Mouse (Mus musculus) spleen, adult 2 months (tissue): ENCODE results near the gene Fmn2. TPM values are rescaled to one million over a fixed set of nuclear protein-coding genes. Genes with fewer than 3 reads are reported as not detected.

ENCODE experiments used
- DNase-seq, 2 experiments: peaks; one replicate each; pipeline versions ENCODE4 v3.0.0 to v3.0.0-alpha.2; 2012 to 2021; ENCODE audit warnings: low spot score in 2 of 2, low read depth in 1 of 2
- H3K27ac ChIP-seq: fragments of 200-500 bp; 2 replicates; pipeline ENCODE4 v1.5.1; 2012; ENCODE audit warnings: low read length, inconsistent platforms; ENCODE audit not compliant: insufficient read depth
- H3K27me3 ChIP-seq: fragments of 200-500 bp; 2 replicates; pipeline ENCODE4 v1.6.1; 2012; ENCODE audit warnings: mild to moderate bottlenecking, moderate library complexity, low read length, inconsistent platforms; ENCODE audit not compliant: control insufficient read depth, insufficient read depth
- H3K36me3 ChIP-seq: fragments of 200-500 bp; 2 replicates; pipeline ENCODE4 v1.6.1; 2012; ENCODE audit warnings: mild to moderate bottlenecking, low read length, inconsistent platforms; ENCODE audit not compliant: control insufficient read depth, insufficient read depth
- H3K4me1 ChIP-seq: fragments of 200-500 bp; 2 replicates; pipeline ENCODE4 v1.6.1; 2011; ENCODE audit warnings: inconsistent platforms; ENCODE audit not compliant: control insufficient read depth, insufficient read depth, insufficient read length
- H3K4me3 ChIP-seq: fragments of 200-500 bp; 2 replicates; pipeline ENCODE4 v1.5.1; 2011; ENCODE audit warnings: mild to moderate bottlenecking, inconsistent platforms; ENCODE audit not compliant: insufficient read depth, insufficient read length; ENCODE audit errors: extremely low read depth
- CTCF ChIP-seq: fragments of 200-500 bp; IDR thresholded peaks from 2 replicates; pipeline ENCODE4 v1.5.1; 2011; ENCODE audit warnings: mild to moderate bottlenecking, inconsistent platforms; ENCODE audit not compliant: insufficient read depth, insufficient read length, insufficient replicate concordance; ENCODE audit errors: extremely low read depth
- POLR2A ChIP-seq: fragments of 200-500 bp; IDR thresholded peaks from 2 replicates; pipeline ENCODE4 v1.6.1; 2011; ENCODE audit warnings: low read depth, low read length, inconsistent platforms
- WGBS: fragments of 180-500 bp; shearing (Covaris S2); methylation state at CpG from one replicate; pipeline ENCODE4 v1.1.7; 2018; 5-methylcytosine and 5-hydroxymethylcytosine counted together
- polyA plus RNA-seq: library from polyadenylated mRNA; depleted of rRNA; stranded (reverse); fragments of >200 nt; gene quantifications from 2 replicates; pipeline ENCODE4 v1.2.3, GENCODE M21; 2012

Gene Fmn2
- polyA plus RNA-seq, 1 experiment: 0.06 TPM

- H3K36me3 ChIP-seq: no peaks in the 10 kb centered on the region
- no peak for DNase-seq
- H3K27ac ChIP-seq: no peak overlapping the region
- no peaks in the 10 kb centered on the region for H3K4me1 ChIP-seq
- WGBS: 94% methylated on average over 12 of the region's 12 CpGs
- no peaks in the 10 kb centered on the region for H3K27me3 ChIP-seq
- no peak for TF ChIP-seq CTCF
- no peak for TF ChIP-seq POLR2A
- H3K4me3 ChIP-seq: no peak overlapping the region
Measured at GRCm38 (mm10) chr1:174719729-174720458, 218.3 kb downstream of the Fmn2 start.

GRCm38 (mm10) chr1:174728771-174729170, 227.1 kb downstream of the Fmn2 start:
- no peak overlapping the region for H3K27ac ChIP-seq
- 75% methylated on average over 3 of the region's 3 CpGs for whole genome bisulfite sequencing

GRCm38 (mm10) chr1:174732715-174733114, 231.1 kb downstream of the Fmn2 start:
- H3K27me3 ChIP-seq: no peaks in the 10 kb centered on the region
- no peak for DNase-seq
- no peaks in the 10 kb centered on the region for H3K4me1 ChIP-seq
- no peaks in the 10 kb centered on the region for H3K36me3 ChIP-seq
- no peak overlapping the region for H3K27ac ChIP-seq
- 83% methylated on average over 6 of the region's 6 CpGs for WGBS
- no peak for TF ChIP-seq CTCF
- no peak for TF ChIP-seq POLR2A
- no peak overlapping the region for H3K4me3 ChIP-seq

More at GRCm38 (mm10) chr1:174728771-174729170, 227.1 kb downstream of the Fmn2 start:
- Histone ChIP-seq H3K36me3 (no peaks in the 10 kb centered on the region), H3K4me3 (no peak overlapping the region), H3K27me3 (no peaks in the 10 kb centered on the region), H3K4me1 (no peaks in the 10 kb centered on the region)
- DNase-seq: no peak
- TF ChIP-seq CTCF (no peak), POLR2A (no peak)

- Histone ChIP-seq H3K4me1 (no peaks in the 10 kb centered on the region), H3K36me3 (no peaks in the 10 kb centered on the region), H3K27me3 (no peaks in the 10 kb centered on the region), H3K4me3 (no peak overlapping the region), H3K27ac (no peak overlapping the region)
- WGBS: 88% methylated on average over 8 of the region's 8 CpGs
- no peak for DNase-seq
- TF ChIP-seq CTCF (no peak), POLR2A (no peak)
Measured at GRCm38 (mm10) chr1:174738958-174739357, 237.3 kb downstream of the Fmn2 start.

GRCm38 (mm10) chr1:174742667-174743066, 241.0 kb downstream of the Fmn2 start:
- 85% methylated on average over 2 of the region's 2 CpGs for WGBS
- Histone ChIP-seq H3K4me1 (no peaks in the 10 kb centered on the region), H3K36me3 (no peaks in the 10 kb centered on the region), H3K27ac (no peak overlapping the region), H3K4me3 (no peak overlapping the region), H3K27me3 (no peaks in the 10 kb centered on the region)
- DNase-seq: no peak
- no peak for TF ChIP-seq POLR2A
- TF ChIP-seq CTCF: no peak

GRCm38 (mm10) chr1:174748520-174748919, 246.9 kb downstream of the Fmn2 start:
- no peaks in the 10 kb centered on the region for H3K27me3 ChIP-seq
- H3K4me1 ChIP-seq: no peaks in the 10 kb centered on the region
- WGBS: 90% methylated on average over 4 of the region's 4 CpGs
- DNase-seq: no peak
- TF ChIP-seq POLR2A (no peak), CTCF (no peak)
- no peak overlapping the region for H3K27ac ChIP-seq
- no peaks in the 10 kb centered on the region for H3K36me3 ChIP-seq
- no peak overlapping the region for H3K4me3 ChIP-seq

GRCm38 (mm10) chr1:174750893-174751461, 249.4 kb downstream of the Fmn2 start:
- no peak for DNase-seq
- Histone ChIP-seq H3K27ac (no peak overlapping the region), H3K27me3 (no peaks in the 10 kb centered on the region), H3K4me1 (no peaks in the 10 kb centered on the region), H3K36me3 (no peaks in the 10 kb centered on the region), H3K4me3 (no peak overlapping the region)
- no peak for TF ChIP-seq CTCF
- no peak for TF ChIP-seq POLR2A
- WGBS: 70% methylated on average over 3 of the region's 3 CpGs
